Mouse (Mus musculus) spleen, postnatal 4 days (tissue): ENCODE measurements at regions not wholly inside any gene's neighbourhood (a gene's known extent, or its start where the extent isn't known, plus 50 kb on each side); places are given as distances from the start of the nearest gene placed in this dataset.

Experiments
- DNase-seq, 2 experiments: peaks; one replicate each; pipeline ENCODE4 v3.0.0; 2022; ENCODE audit warnings: low spot score in 2 of 2

- DNase-seq, result no peak
These were observed 368.9 kb upstream of the Tbx3 start for GRCm38 (mm10) chr5:119301539-119301938.

GRCm38 (mm10) chr5:119304721-119305120 lies 365.7 kb upstream of the Tbx3 start:
- DNase-seq, result no peak

GRCm38 (mm10) chr5:119307768-119308167 lies 362.7 kb upstream of the Tbx3 start:
- DNase-seq, result no peak

- DNase-seq, result no peak
These were observed 360.1 kb upstream of the Tbx3 start for GRCm38 (mm10) chr5:119310178-119310930.

GRCm38 (mm10) chr5:119312808-119313207 lies 357.7 kb upstream of the Tbx3 start:
- no peak for DNase-seq

GRCm38 (mm10) chr5:119315149-119315548 lies 355.3 kb upstream of the Tbx3 start:
- DNase-seq, result no peak

- no peak for DNase-seq
These were observed 352.9 kb upstream of the Tbx3 start for GRCm38 (mm10) chr5:119317617-119318016.

GRCm38 (mm10) chr5:119321368-119322144 lies 348.9 kb upstream of the Tbx3 start:
- peak in 1 of 2 experiments; percentile 52 for DNase-seq

GRCm38 (mm10) chr5:119322411-119322810 lies 348.1 kb upstream of the Tbx3 start:
- no peak for DNase-seq

- DNase-seq, result no peak
These were observed 344.7 kb upstream of the Tbx3 start for GRCm38 (mm10) chr5:119325681-119326255.

GRCm38 (mm10) chr5:119326895-119327294 lies 343.6 kb upstream of the Tbx3 start:
- no peak for DNase-seq

GRCm38 (mm10) chr5:119328971-119329370 lies 341.5 kb upstream of the Tbx3 start:
- DNase-seq, result no peak

- DNase-seq, result no peak
These were observed 341.1 kb upstream of the Tbx3 start for GRCm38 (mm10) chr5:119329371-119329770.

- no peak for DNase-seq
These were observed 340.6 kb upstream of the Tbx3 start for GRCm38 (mm10) chr5:119329860-119330259.

GRCm38 (mm10) chr5:119331461-119331860 lies 339.0 kb upstream of the Tbx3 start:
- no peak for DNase-seq

- DNase-seq, result no peak
These were observed 337.8 kb upstream of the Tbx3 start for GRCm38 (mm10) chr5:119332621-119333020.

GRCm38 (mm10) chr5:119335211-119335610 lies 335.3 kb upstream of the Tbx3 start:
- no peak for DNase-seq

- DNase-seq, result no peak
These were observed 334.5 kb upstream of the Tbx3 start for GRCm38 (mm10) chr5:119335979-119336378.

GRCm38 (mm10) chr5:119337739-119338138 lies 332.7 kb upstream of the Tbx3 start:
- no peak for DNase-seq

- DNase-seq, result no peak
These were observed 331.8 kb upstream of the Tbx3 start for GRCm38 (mm10) chr5:119338711-119339110.

- DNase-seq, result no peak
These were observed 322.2 kb upstream of the Tbx3 start for GRCm38 (mm10) chr5:119348303-119348702.

- DNase-seq, result no peak
These were observed 321.1 kb upstream of the Tbx3 start for GRCm38 (mm10) chr5:119349395-119349794.
